Mouse (Mus musculus) urinary bladder, adult 18-20 months (tissue): ENCODE measurements around the gene Kcnc2.
"Not testable (repeated sequence)": the region's sequence is repeated elsewhere in the genome, so short reads cannot be mapped to it uniquely, and the experiment has no call there.

Experiments used
- DNase-seq, 2 experiments: peaks; one replicate each; pipeline ENCODE4 v3.0.0; 2022; ENCODE audit warnings: low spot score in 2 of 2, mixed read lengths in 2 of 2

The Kcnc2 gene

GRCm38 (mm10) chr10:112270887-112271802 is at the start of gene Kcnc2:
Kcnc2 (plus strand) TSS chr10:112271121.
- DNase-seq, result peak in 1 of 2 experiments; percentile 3

DNA sequence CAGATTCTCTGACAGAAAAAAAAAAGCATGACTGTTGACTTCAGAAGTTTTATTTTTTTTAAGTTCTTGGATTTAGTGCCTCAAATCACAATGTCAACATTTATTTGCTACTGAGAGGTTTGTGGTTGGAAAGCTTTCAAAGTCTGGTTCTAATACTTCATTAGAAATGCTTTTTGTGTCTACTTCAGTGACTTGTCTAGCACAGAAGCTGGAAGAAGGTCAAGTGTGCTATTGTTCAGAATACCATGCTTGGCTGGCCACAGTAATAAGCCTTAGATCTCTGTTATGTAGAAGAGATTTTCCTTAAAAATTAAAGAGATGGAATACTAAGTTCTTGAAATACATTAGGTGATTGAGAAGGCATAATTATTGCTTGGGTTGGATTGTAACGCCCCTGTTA is 43.8 kb upstream of the Kcnc2 start:
- no peak for DNase-seq

GRCm38 (mm10) chr10:112229091-112229843 is 41.7 kb upstream of the Kcnc2 start:
- not testable (repeated sequence) for DNase-seq

- not testable (repeated sequence) for DNase-seq
Measured at GRCm38 (mm10) chr10:112232733-112233132, 38.2 kb upstream of the Kcnc2 start.

- DNase-seq, result not testable (repeated sequence)
Measured at GRCm38 (mm10) chr10:112235396-112235940, 35.5 kb upstream of the Kcnc2 start.

DNA sequence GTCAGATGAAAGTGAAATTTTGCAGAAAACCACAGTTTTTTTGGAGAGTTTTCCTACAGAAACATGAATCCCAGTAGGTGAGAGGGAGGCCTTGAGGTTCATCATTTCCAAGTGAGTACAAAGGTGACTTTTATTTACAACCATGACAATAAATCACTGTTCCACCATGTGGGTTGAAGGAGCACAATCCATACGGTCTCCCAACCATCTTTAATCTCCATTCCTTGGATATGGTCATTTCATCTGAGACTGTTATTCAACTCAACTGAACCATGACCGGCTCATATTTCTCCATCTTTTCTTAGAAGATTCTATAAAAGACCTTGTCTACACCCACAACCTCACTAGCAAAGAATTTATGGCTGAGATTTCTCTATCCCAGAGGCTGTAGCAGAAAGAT is 22.6 kb upstream of the Kcnc2 start:
- DNase-seq, result no peak

DNA sequence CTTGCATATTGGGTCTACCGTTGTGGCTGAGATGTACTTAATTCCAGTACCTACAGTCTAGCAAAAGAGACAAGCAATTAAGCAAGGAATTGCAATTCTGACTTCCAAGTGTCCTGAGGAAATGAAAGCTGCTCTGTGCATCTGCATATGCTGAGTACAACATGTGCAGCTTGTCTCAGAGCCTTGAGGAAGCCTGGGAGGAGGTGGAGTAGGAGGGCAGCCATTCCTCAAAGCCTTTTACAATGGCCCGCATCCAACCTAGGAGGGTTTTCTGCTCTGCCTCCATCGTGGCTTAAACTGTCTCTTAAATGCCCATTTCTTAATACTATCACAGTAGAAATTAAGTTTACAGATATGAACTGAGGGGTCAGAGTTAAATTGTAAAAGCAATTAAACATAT is 7.5 kb upstream of the Kcnc2 start:
- no peak for DNase-seq

- DNase-seq, result no peak
Measured at GRCm38 (mm10) chr10:112269481-112269880, 1.4 kb upstream of the Kcnc2 start.

GRCm38 (mm10) chr10:112269939-112270781 is 761 bp upstream of the Kcnc2 start:
- DNase-seq, result peak in 1 of 2 experiments; percentile 4

- DNase-seq, result no peak
Measured at GRCm38 (mm10) chr10:112271803-112272165, 863 bp downstream of the Kcnc2 start.

GRCm38 (mm10) chr10:112272171-112272570 is 1.2 kb downstream of the Kcnc2 start:
- DNase-seq, result no peak

- DNase-seq, result no peak
Measured at GRCm38 (mm10) chr10:112277996-112278395, 7.1 kb downstream of the Kcnc2 start.

DNA sequence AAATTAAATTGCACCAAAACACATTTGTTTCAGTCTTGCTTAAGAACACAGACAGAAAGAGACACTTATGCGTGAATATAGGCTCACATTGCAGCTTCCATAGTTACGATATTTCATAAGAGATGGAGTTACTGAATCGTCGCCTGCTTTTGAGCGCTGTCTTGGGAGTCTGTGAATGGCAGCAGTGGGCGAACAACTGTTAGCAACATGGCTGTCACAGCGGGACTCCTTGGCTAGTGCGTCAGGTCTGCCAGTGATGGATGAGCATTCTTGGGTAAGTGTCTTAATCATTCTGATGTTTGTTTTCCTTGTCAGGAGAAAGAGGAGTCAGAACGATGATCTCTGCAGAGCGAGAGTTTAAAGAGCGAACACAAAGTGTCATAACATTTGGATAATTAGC is 44.2 kb downstream of the Kcnc2 start:
- no peak for DNase-seq

DNA sequence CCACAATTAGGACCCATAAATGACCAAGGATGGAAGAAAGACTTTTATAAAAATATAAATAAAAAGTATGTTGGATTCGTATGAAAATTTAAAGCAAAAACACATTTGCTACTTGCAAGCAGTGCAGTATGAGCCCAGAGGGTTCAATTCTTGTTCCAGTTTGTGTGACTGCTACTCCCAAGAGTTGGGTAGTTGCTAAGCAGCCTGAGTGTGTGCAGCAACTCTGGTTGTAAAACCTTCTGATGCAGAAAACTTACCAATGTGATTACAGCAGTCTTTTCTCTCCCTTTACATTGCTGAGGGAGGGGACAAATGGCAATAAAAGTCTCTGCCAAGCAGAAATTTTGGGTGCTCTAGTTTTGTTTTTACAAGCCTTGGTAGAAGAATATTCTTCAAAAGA is 46.9 kb downstream of the Kcnc2 start:
- DNase-seq, result no peak

GRCm38 (mm10) chr10:112357669-112358362 is 86.9 kb downstream of the Kcnc2 start:
- DNase-seq, result no peak

DNA sequence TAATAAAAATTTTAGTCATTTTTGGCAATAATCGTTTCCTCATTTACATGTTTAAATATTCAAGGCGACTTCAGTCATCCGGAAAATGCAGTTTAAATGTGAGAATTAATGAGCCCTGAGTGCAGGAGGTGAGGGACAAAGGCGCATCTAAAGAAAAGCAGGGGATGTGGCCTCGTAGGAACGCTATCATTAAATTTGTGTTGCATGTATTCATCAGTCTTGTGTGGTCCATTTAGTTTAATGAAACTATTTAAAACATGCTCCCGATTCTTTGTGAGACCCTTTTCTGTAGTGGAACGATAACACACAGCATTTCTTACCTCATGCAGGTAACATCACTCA is 87.4 kb downstream of the Kcnc2 start:
- DNase-seq, result no peak

DNA sequence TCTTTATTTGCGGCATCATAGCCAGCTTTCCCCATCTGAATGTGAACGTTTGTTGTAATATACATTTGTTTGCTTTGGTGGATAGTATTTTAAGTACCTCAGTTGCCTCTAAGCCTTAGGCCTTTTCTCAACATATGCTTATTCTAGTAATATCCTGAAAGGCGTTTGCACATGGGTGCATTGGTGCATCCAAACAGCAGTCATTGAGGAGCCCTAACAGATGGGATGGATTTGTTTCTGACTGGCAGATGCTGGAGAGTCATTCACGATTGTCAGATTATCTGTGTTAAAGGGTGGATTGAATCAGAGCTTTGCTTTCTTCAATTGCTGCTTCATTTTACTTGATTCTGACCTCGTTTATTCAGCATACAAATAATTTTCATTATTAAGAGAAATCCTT is 89.8 kb downstream of the Kcnc2 start:
- no peak for DNase-seq

- DNase-seq, result no peak
Measured at GRCm38 (mm10) chr10:112368369-112368768, 97.4 kb downstream of the Kcnc2 start.

GRCm38 (mm10) chr10:112377163-112377562 is 106.2 kb downstream of the Kcnc2 start:
- no peak for DNase-seq

GRCm38 (mm10) chr10:112378465-112378864 is 107.5 kb downstream of the Kcnc2 start:
- no peak for DNase-seq

GRCm38 (mm10) chr10:112380590-112380989 is 109.7 kb downstream of the Kcnc2 start:
- DNase-seq, result no peak
